Mouse (Mus musculus) midbrain, embryonic 16.5 days (tissue): ENCODE measurements at regions not wholly inside any gene's neighbourhood (a gene's known extent, or its start where the extent isn't known, plus 50 kb on each side); places are given as distances from the start of the nearest gene placed in this dataset.
A peak's percentile ranks its signal among the peaks of the same experiment; 100 is the strongest.

Experiments
- ATAC-seq: fragments of 200-750 bp; cut with Nextera tagmentation; 2 replicates; pipeline ENCODE4 v1.8.0; 2017; ENCODE audit warnings: moderate TSS enrichment
- H3K27ac ChIP-seq: fragments of 300-500 bp; sonication (generic); 2 replicates; pipeline ENCODE4 v1.5.1; 2014; ENCODE audit warnings: mild to moderate bottlenecking, low read length, mixed read lengths
- H3K27me3 ChIP-seq: fragments of 300-500 bp; sonication (generic); 2 replicates; pipeline ENCODE4 v1.6.1; 2014; ENCODE audit warnings: low read depth, low read length, mixed read lengths; ENCODE audit not compliant: control insufficient read depth, insufficient read depth
- H3K36me3 ChIP-seq: fragments of 300-500 bp; sonication (generic); 2 replicates; pipeline ENCODE4 v1.6.1; 2014; ENCODE audit warnings: mild to moderate bottlenecking, low read length, moderate library complexity, mixed read lengths; ENCODE audit not compliant: control insufficient read depth, insufficient read depth
- H3K4me1 ChIP-seq: fragments of 300-500 bp; sonication (generic); 2 replicates; pipeline ENCODE4 v1.6.1; 2014; ENCODE audit warnings: mild to moderate bottlenecking, low read length, mixed read lengths; ENCODE audit not compliant: control insufficient read depth, insufficient read depth
- H3K4me2 ChIP-seq: fragments of 300-500 bp; sonication (generic); 2 replicates; pipeline ENCODE4 v1.6.1; 2014; ENCODE audit warnings: mild to moderate bottlenecking, low read length, mixed read lengths
- H3K4me3 ChIP-seq: fragments of 300-500 bp; sonication (generic); 2 replicates; pipeline ENCODE4 v1.5.1; 2014; ENCODE audit warnings: low read depth, mild to moderate bottlenecking, low read length, moderate library complexity, mixed read lengths
- H3K9ac ChIP-seq: fragments of 300-500 bp; sonication (generic); 2 replicates; pipeline ENCODE4 v1.6.1; 2014; ENCODE audit warnings: low read depth, low read length, mixed read lengths
- H3K9me3 ChIP-seq: fragments of 300-500 bp; sonication (generic); replicated peaks from 2 replicates; pipeline ENCODE4 v1.6.1; 2014; ENCODE audit warnings: mild to moderate bottlenecking, low read length, mixed read lengths; ENCODE audit not compliant: control insufficient read depth, poor library complexity, severe bottlenecking
- WGBS: fragments of 180-500 bp; shearing (Covaris S2); extraction: QIAGEN DNeasy Blood & Tissue Kit; methylation state at CpG from one replicate; pipeline ENCODE4 v1.1.7; 2014; 5-methylcytosine and 5-hydroxymethylcytosine counted together

DNA sequence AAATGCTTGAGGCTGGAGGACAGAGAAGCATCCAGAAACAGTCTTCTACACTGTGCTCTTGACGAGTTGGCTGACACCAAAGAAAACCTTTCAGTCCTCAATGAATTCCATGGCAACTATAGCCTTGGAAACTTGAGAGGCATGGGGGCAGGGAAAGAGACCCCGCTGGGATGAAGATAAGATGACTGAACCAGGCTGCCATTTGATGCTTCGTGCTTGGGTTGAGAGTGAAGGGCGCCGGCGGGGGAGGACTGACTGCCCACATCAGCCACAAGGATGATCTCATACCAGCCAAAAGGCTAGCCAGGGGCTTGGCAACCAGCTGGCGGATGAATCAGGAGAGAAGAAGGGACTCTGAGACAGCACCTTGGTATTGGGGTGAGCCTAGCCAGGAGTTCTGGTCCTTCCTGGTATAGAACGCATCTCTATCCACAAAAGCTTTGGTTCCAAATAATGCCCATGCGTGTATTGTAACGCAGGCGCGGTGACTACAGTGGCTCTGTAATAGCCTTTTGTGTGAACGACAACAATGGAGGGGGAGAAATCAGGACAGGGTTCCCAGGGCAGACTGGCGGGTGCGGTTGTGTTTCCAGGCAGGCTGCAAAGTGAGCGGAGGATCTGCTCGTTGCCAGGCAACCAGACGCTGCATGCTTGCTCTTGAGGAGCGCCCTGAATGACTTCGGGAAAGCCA, 55.0 kb upstream of the Dars start:
- Histone ChIP-seq H3K4me2 (peak overlapping the region; percentile 57), H3K36me3 (no peaks in the 10 kb centered on the region), H3K9me3 (no peaks in the 10 kb centered on the region), H3K4me3 (peak overlapping the region; percentile 35), H3K27me3 (no peaks in the 10 kb centered on the region), H3K9ac (peak overlapping the region; percentile 63), H3K4me1 (peaks cover 19% of the 10 kb centered on the region), H3K27ac (peak overlapping the region; percentile 81)
- peak; percentile 96 for ATAC-seq
- WGBS, result under 1% methylated on average over 20 of the region's 20 CpGs

- Histone ChIP-seq H3K9ac (no peak overlapping the region), H3K36me3 (no peaks in the 10 kb centered on the region), H3K4me3 (no peak overlapping the region), H3K27me3 (no peaks in the 10 kb centered on the region), H3K9me3 (no peaks in the 10 kb centered on the region), H3K27ac (no peak overlapping the region), H3K4me2 (no peak overlapping the region), H3K4me1 (peaks cover 19% of the 10 kb centered on the region)
- 54% methylated on average over 2 of the region's 2 CpGs for WGBS
- no peak for ATAC-seq
These were observed 53.6 kb upstream of the Dars start for GRCm38 (mm10) chr1:128470786-128471185.

- Histone ChIP-seq H3K9ac (no peak overlapping the region), H3K4me2 (no peak overlapping the region), H3K9me3 (no peaks in the 10 kb centered on the region), H3K36me3 (no peaks in the 10 kb centered on the region), H3K4me3 (no peak overlapping the region), H3K4me1 (peaks cover 19% of the 10 kb centered on the region), H3K27me3 (no peaks in the 10 kb centered on the region), H3K27ac (no peak overlapping the region)
- ATAC-seq, result no peak
- 96% methylated on average over 7 of the region's 7 CpGs for WGBS
These were observed 51.9 kb upstream of the Dars start for GRCm38 (mm10) chr1:128469054-128469453.
